Mouse (Mus musculus) neural tube, embryonic 12.5 days (tissue): Measurements from ENCODE around the gene Garnl3. TPM values are rescaled to one million over a fixed set of nuclear protein-coding genes. Genes with fewer than 3 reads are reported as not detected.
"Not testable (repeated sequence)": the region's sequence is repeated elsewhere in the genome, so short reads cannot be mapped to it uniquely, and the experiment has no call there.

ENCODE experiments used
- ATAC-seq: fragments of 200-750 bp; cut with Nextera tagmentation; 2 replicates; pipeline ENCODE4 v1.8.0; 2017; ENCODE audit warnings: low read depth, mild to moderate bottlenecking, moderate TSS enrichment, moderate library complexity; ENCODE audit not compliant: low FRiP score
- H3K27ac ChIP-seq: fragments of 300-500 bp; sonication (generic); 2 replicates; pipeline ENCODE4 v1.5.1; 2016
- H3K27me3 ChIP-seq: fragments of 300-500 bp; sonication (generic); replicated peaks from 2 replicates; pipeline ENCODE4 v1.6.1; 2016; ENCODE audit warnings: mild to moderate bottlenecking
- H3K36me3 ChIP-seq: fragments of 300-500 bp; sonication (generic); 2 replicates; pipeline ENCODE4 v1.6.1; 2016; ENCODE audit warnings: mild to moderate bottlenecking
- H3K4me1 ChIP-seq: fragments of 300-500 bp; sonication (generic); 2 replicates; pipeline ENCODE4 v1.6.1; 2016
- H3K4me2 ChIP-seq: fragments of 300-500 bp; sonication (generic); replicated peaks from 2 replicates; pipeline ENCODE4 v1.6.1; 2016; ENCODE audit warnings: mild to moderate bottlenecking
- H3K4me3 ChIP-seq: fragments of 300-500 bp; sonication (generic); 2 replicates; pipeline ENCODE4 v1.5.1; 2016
- H3K9ac ChIP-seq: fragments of 300-500 bp; sonication (generic); 2 replicates; pipeline ENCODE4 v1.6.1; 2016; ENCODE audit warnings: mild to moderate bottlenecking
- H3K9me3 ChIP-seq: fragments of 300-500 bp; sonication (generic); 2 replicates; pipeline ENCODE4 v1.6.1; 2016; ENCODE audit warnings: mild to moderate bottlenecking
- WGBS: fragments of 180-500 bp; shearing (Covaris S2); methylation state at CpG from one replicate; pipeline ENCODE4 v1.1.7; 2016; 5-methylcytosine and 5-hydroxymethylcytosine counted together
- polyA plus RNA-seq: library from polyadenylated mRNA; unstranded; fragments of >200 nt; fragmentation: Nextera tagmentation; extraction: Ambion mirVana; gene quantifications from 2 replicates; pipeline ENCODE4 v1.2.1, GENCODE M21; 2016

Gene Garnl3
- polyA plus RNA-seq, 1 experiment from 2014 or later, result 23.3 TPM

GRCm38 (mm10) chr2:33122856-33123255 is 8.6 kb downstream of the Garnl3 start:
- H3K27me3 ChIP-seq, result no peaks in the 10 kb centered on the region
- H3K4me3 ChIP-seq, result no peak overlapping the region
- H3K9me3 ChIP-seq, result no peaks in the 10 kb centered on the region
- 81% methylated on average over 6 of the region's 6 CpGs for WGBS
- H3K27ac ChIP-seq, result no peak overlapping the region
- no peaks in the 10 kb centered on the region for H3K4me1 ChIP-seq
- no peak overlapping the region for H3K9ac ChIP-seq
- no peak overlapping the region for H3K4me2 ChIP-seq
- ATAC-seq, result no peak
- H3K36me3 ChIP-seq, result no peaks in the 10 kb centered on the region

- H3K36me3 ChIP-seq, result no peaks in the 10 kb centered on the region
- H3K4me3 ChIP-seq, result no peak overlapping the region
- 88% methylated on average over 8 of the region's 8 CpGs for whole genome bisulfite sequencing
- no peaks in the 10 kb centered on the region for H3K27me3 ChIP-seq
- H3K9ac ChIP-seq, result no peak overlapping the region
- H3K4me1 ChIP-seq, result no peaks in the 10 kb centered on the region
- ATAC-seq, result no peak
- H3K27ac ChIP-seq, result no peak overlapping the region
- no peak overlapping the region for H3K4me2 ChIP-seq
- H3K9me3 ChIP-seq, result no peaks in the 10 kb centered on the region
Observed at GRCm38 (mm10) chr2:33100536-33100935, 30.9 kb downstream of the Garnl3 start.

GRCm38 (mm10) chr2:33097326-33097725 is 34.1 kb downstream of the Garnl3 start:
- H3K4me2 ChIP-seq, H3K9ac ChIP-seq, ATAC-seq, H3K9me3 ChIP-seq, H3K27me3 ChIP-seq, H3K4me1 ChIP-seq, H3K4me3 ChIP-seq, H3K27ac ChIP-seq, H3K36me3 ChIP-seq: not testable (repeated sequence)
- WGBS, result 86% methylated on average over 12 of the region's 12 CpGs

GRCm38 (mm10) chr2:33095221-33095671 is 36.2 kb downstream of the Garnl3 start:
- WGBS, result 76% methylated on average over 10 of the region's 10 CpGs
- H3K36me3 ChIP-seq, result no peaks in the 10 kb centered on the region
- H3K9me3 ChIP-seq, result no peaks in the 10 kb centered on the region
- no peaks in the 10 kb centered on the region for H3K27me3 ChIP-seq
- no peak overlapping the region for H3K27ac ChIP-seq
- H3K4me1 ChIP-seq, result no peaks in the 10 kb centered on the region
- H3K9ac ChIP-seq, result no peak overlapping the region
- no peak for ATAC-seq
- H3K4me2 ChIP-seq, result no peak overlapping the region
- H3K4me3 ChIP-seq, result no peak overlapping the region

GRCm38 (mm10) chr2:33090620-33091520 is 40.6 kb downstream of the Garnl3 start:
- Histone ChIP-seq H3K27me3 (no peaks in the 10 kb centered on the region), H3K4me1 (no peaks in the 10 kb centered on the region), H3K4me3 (no peak overlapping the region), H3K9ac (no peak overlapping the region), H3K9me3 (no peaks in the 10 kb centered on the region), H3K4me2 (no peak overlapping the region), H3K27ac (no peak overlapping the region), H3K36me3 (no peaks in the 10 kb centered on the region)
- ATAC-seq, result no peak
- 87% methylated on average over 8 of the region's 8 CpGs for WGBS

- not testable (repeated sequence) for H3K4me2 ChIP-seq, H3K27me3 ChIP-seq, H3K27ac ChIP-seq, H3K9me3 ChIP-seq, ATAC-seq, H3K36me3 ChIP-seq, H3K9ac ChIP-seq, H3K4me1 ChIP-seq, H3K4me3 ChIP-seq
- 71% methylated on average over 1 of the region's 1 CpGs for WGBS
Observed at GRCm38 (mm10) chr2:33090033-33090400, 41.4 kb downstream of the Garnl3 start.

- WGBS, result 87% methylated on average over 5 of the region's 5 CpGs
- no peaks in the 10 kb centered on the region for H3K9me3 ChIP-seq
- no peak overlapping the region for H3K4me3 ChIP-seq
- no peak for ATAC-seq
- no peak overlapping the region for H3K27ac ChIP-seq
- H3K4me2 ChIP-seq, result no peak overlapping the region
- H3K4me1 ChIP-seq, result no peaks in the 10 kb centered on the region
- H3K36me3 ChIP-seq, result no peaks in the 10 kb centered on the region
- no peak overlapping the region for H3K9ac ChIP-seq
- H3K27me3 ChIP-seq, result no peaks in the 10 kb centered on the region
Observed at GRCm38 (mm10) chr2:33089356-33090032, 42.0 kb downstream of the Garnl3 start.

GRCm38 (mm10) chr2:33086671-33087363 is 44.6 kb downstream of the Garnl3 start:
- Histone ChIP-seq H3K4me2 (no peak overlapping the region), H3K36me3 (no peaks in the 10 kb centered on the region), H3K27me3 (no peaks in the 10 kb centered on the region), H3K27ac (no peak overlapping the region), H3K4me1 (no peaks in the 10 kb centered on the region), H3K9me3 (no peaks in the 10 kb centered on the region), H3K4me3 (no peak overlapping the region), H3K9ac (no peak overlapping the region)
- ATAC-seq, result no peak
- 85% methylated on average over 7 of the region's 7 CpGs for WGBS

- no peaks in the 10 kb centered on the region for H3K4me1 ChIP-seq
- H3K9me3 ChIP-seq, result no peaks in the 10 kb centered on the region
- no peak overlapping the region for H3K9ac ChIP-seq
- no peaks in the 10 kb centered on the region for H3K27me3 ChIP-seq
- no peak overlapping the region for H3K27ac ChIP-seq
- H3K4me3 ChIP-seq, result no peak overlapping the region
- ATAC-seq, result no peak
- 64% methylated on average over 7 of the region's 7 CpGs for WGBS
- no peaks in the 10 kb centered on the region for H3K36me3 ChIP-seq
- H3K4me2 ChIP-seq, result no peak overlapping the region
Observed at GRCm38 (mm10) chr2:33086016-33086596, 45.3 kb downstream of the Garnl3 start.

GRCm38 (mm10) chr2:33084221-33084620 is 47.2 kb downstream of the Garnl3 start:
- Histone ChIP-seq H3K27ac (no peak overlapping the region), H3K4me2 (no peak overlapping the region), H3K4me3 (no peak overlapping the region), H3K4me1 (no peaks in the 10 kb centered on the region), H3K36me3 (no peaks in the 10 kb centered on the region), H3K9ac (no peak overlapping the region), H3K9me3 (no peaks in the 10 kb centered on the region), H3K27me3 (no peaks in the 10 kb centered on the region)
- 83% methylated on average over 3 of the region's 3 CpGs for WGBS
- ATAC-seq, result no peak

- H3K36me3 ChIP-seq, result no peaks in the 10 kb centered on the region
- no peak overlapping the region for H3K4me2 ChIP-seq
- H3K9me3 ChIP-seq, result no peaks in the 10 kb centered on the region
- no peaks in the 10 kb centered on the region for H3K27me3 ChIP-seq
- no peaks in the 10 kb centered on the region for H3K4me1 ChIP-seq
- no peak overlapping the region for H3K27ac ChIP-seq
- WGBS, result 50% methylated on average over 4 of the region's 4 CpGs
- no peak overlapping the region for H3K9ac ChIP-seq
- ATAC-seq, result no peak
- H3K4me3 ChIP-seq, result no peak overlapping the region
Observed at GRCm38 (mm10) chr2:33080166-33080565, 51.3 kb downstream of the Garnl3 start.

- Histone ChIP-seq H3K4me1 (no peaks in the 10 kb centered on the region), H3K9me3 (no peaks in the 10 kb centered on the region), H3K4me3 (no peak overlapping the region), H3K9ac (no peak overlapping the region), H3K4me2 (no peak overlapping the region), H3K27ac (no peak overlapping the region), H3K36me3 (no peaks in the 10 kb centered on the region), H3K27me3 (no peaks in the 10 kb centered on the region)
- WGBS, result 38% methylated on average over 3 of the region's 3 CpGs
- no peak for ATAC-seq
Observed at GRCm38 (mm10) chr2:33077252-33077651, 54.2 kb downstream of the Garnl3 start.
